Comparison of ENCODE assay signal across 8 mouse cellular contexts in genomic region chrX:95012033-95012432, GRCm38 (mm10). TPM values are rescaled to one million over a fixed set of nuclear protein-coding genes. Genes with fewer than 3 reads are reported as not detected.
DNase-seq lines count a peak whose midpoint lies in the region; ATAC-seq and TF ChIP-seq lines count a peak whose summit lies in the region.

No protein-coding gene starts in this region.

- H3K4me1 ChIP-seq in ES-E14 (ENCODE audit: control insufficient read depth in 2 of 2, insufficient read depth in 2 of 2, low read length in 2 of 2, poor library complexity in 1 of 2): no peaks in the 10 kb centered on the region

- H3K27ac ChIP-seq in layer of hippocampus, adult 2 months: no peak overlapping the region
- no peak overlapping the region for H3K27ac ChIP-seq in ES-E14 (ENCODE audit: insufficient read depth, low read depth, low read length, poor library complexity, severe bottlenecking)

- ATAC-seq in cerebellum, adult (ENCODE audit: insufficient number of reproducible peaks, low FRiP score, low TSS enrichment): no peak
- 0 out of 2 replicates have a peak, but pooled peaks have one; percentile 33 for ATAC-seq in granulocyte monocyte progenitor cell, adult 5-6 weeks (replicated peaks; ENCODE audit: poor library complexity, severe bottlenecking)

- H3K4me3 ChIP-seq in layer of hippocampus, adult 2 months: no peak overlapping the region
- H3K4me3 ChIP-seq in ES-E14 (ENCODE audit: insufficient read depth in 1 of 2, low read depth in 1 of 2, low read length in 2 of 2, poor library complexity in 1 of 2, severe bottlenecking in 1 of 2): no peak overlapping the region

- H3K36me3 ChIP-seq in ES-E14 (ENCODE audit: control insufficient read depth, insufficient read depth, low read length, poor library complexity, severe bottlenecking): no peaks in the 10 kb centered on the region

- peak; percentile 35 for DNase-seq in cerebellum, adult 9-10 months
- DNase-seq in layer of hippocampus, adult 2 months (ENCODE audit: low spot score in 2 of 2): peak in 1 of 2 experiments; percentile 62
- DNase-seq in layer of hippocampus, postnatal 25 days (ENCODE audit: extremely low spot score in 1 of 2, low spot score in 1 of 2): no peak
- peak; percentile 28 for DNase-seq in ES-E14 (ENCODE audit: low read depth, low spot score)
- DNase-seq in gastrocnemius, postnatal 25 days: no peak
- no peak for DNase-seq in thymus, adult 18-20 months

- H3K9ac ChIP-seq in ES-E14 (ENCODE audit: insufficient read depth, low read depth, low read length, poor library complexity, severe bottlenecking): no peak overlapping the region

- H3K9me3 ChIP-seq in ES-E14 (ENCODE audit: control insufficient read depth, insufficient read depth, low read depth, low read length): no peaks in the 10 kb centered on the region

- in situ Hi-C loops in ES-E14 (cut with MboI; ENCODE audit: low sequenced_read_pairs in 2 of 2, unreplicated experiment in 2 of 2): no loop called here

- TF ChIP-seq CTCF in layer of hippocampus, adult 2 months (conservative IDR thresholded peaks at IDR 0.05): peak; percentile 78

TF ChIP-seq in ES-E14, 5 proteins besides CTCF, POLR2A, EP300 and RAD21:
- TF ChIP-seq MAFK (IDR thresholded peaks at IDR 0.05; ENCODE audit: insufficient read depth, low read depth, low read length) (no peak), HCFC1 (IDR thresholded peaks at IDR 0.05; ENCODE audit: borderline replicate concordance, insufficient read depth, low read length) (no peak), ZNF384 (IDR thresholded peaks at IDR 0.05; ENCODE audit: low read depth, low read length) (no peak), ZC3H11A (IDR thresholded peaks at IDR 0.05; ENCODE audit: borderline replicate concordance, low read depth, low read length) (peak; percentile 61; the same call in 1 of the 2 replicates), CHD2 (IDR thresholded peaks at IDR 0.05; ENCODE audit: low read depth, low read length) (no peak)

RNA-seq across cellular contexts. Expression of gene Spin4, which starts 14.4 kb away (rescaled TPM):
- under 1 TPM; 0.64 to 0.69 TPM for total RNA-seq in layer of hippocampus, adult 2 months (2021)
- total RNA-seq in layer of hippocampus, postnatal 25 days (2021): under 1 TPM; 0.79 to 0.82 TPM
- total RNA-seq in ES-E14 (2012; rRNA removed): 1.7 TPM in 2 replicates
- total RNA-seq in granulocyte monocyte progenitor cell, adult 5-6 weeks (2014; fragmentation: Nextera tagmentation): 0.19 and 0.32 TPM in 2 replicates
- 0.10 and 0.26 TPM in 2 replicates for total RNA-seq in granulocyte monocyte progenitor cell, adult 5-6 weeks (2017)
- under 1 TPM; 0.67 to 0.83 TPM for total RNA-seq in gastrocnemius, postnatal 25 days (2021)

Comparison
In these comparisons a context has a peak if more than half of its experiments do, and no peak if none do; other contexts are left out.
1. DNase-seq: peak in cerebellum, adult 9-10 months (single experiment) and ES-E14 (single experiment); none in layer of hippocampus, postnatal 25 days (0 of 2), gastrocnemius, postnatal 25 days (single experiment) and thymus, adult 18-20 months (0 of 2).